Mouse (Mus musculus) left cerebral cortex, adult 2 months (tissue): Measurements from ENCODE around the gene Rps16. TPM values are rescaled to one million over a fixed set of nuclear protein-coding genes. Genes with fewer than 3 reads are reported as not detected.

Source experiments
- DNase-seq, 2 experiments: peaks; one replicate each; pipeline ENCODE4 v3.0.0; 2021 to 2022; ENCODE audit warnings: low spot score in 2 of 2, mixed read lengths in 1 of 2; ENCODE audit errors: extremely low spot score in 1 of 2
- H3K27ac ChIP-seq: fragments of 200-600 bp; 2 replicates; pipeline ENCODE4 v1.8.1; 2022
- H3K4me3 ChIP-seq: fragments of 200-600 bp; 2 replicates; pipeline ENCODE4 v1.8.1; 2022
- CTCF ChIP-seq: fragments of 200-600 bp; IDR thresholded peaks from 2 replicates; pipeline ENCODE4 v1.8.1; 2022; ENCODE audit warnings: antibody characterized with exemption, mild to moderate bottlenecking, moderate library complexity
- intact Hi-C: fragments of 180-260 bp; cut with DNase I; formaldehyde crosslinking; loops from one replicate; pipeline ENCODE4 v1.15.1; 2025
- long read RNA-seq, 2 experiments: library from polyadenylated mRNA; stranded (forward); transcript quantifications; one replicate each; pipeline ENCODE4 v2.0.0; 2021; ENCODE audit warnings: borderline mapping rate in 2 of 2
- total RNA-seq, 2 experiments: library from RNA; stranded (reverse); gene quantifications; 2 replicates each; pipeline ENCODE4 v1.2.3; 2021

Gene Rps16
- total RNA-seq, result 100 to 1,000 TPM; 440 to 450 TPM
- long read RNA-seq, experiment 1, transcript Rps16-201 (5 exons, 1,109 nt), result major isoform, 109 of 113 reads
- long read RNA-seq, experiment 1, partial matches to known transcripts, result 0 of 113 reads
- long read RNA-seq, experiment 1, other reads (novel, unspliced or antisense), result 3 of 113 reads
- long read RNA-seq, experiment 2, transcript Rps16-201 (5 exons, 1,109 nt), result major isoform, 83 of 83 reads
- long read RNA-seq, experiment 2, partial matches to known transcripts, result 0 of 83 reads
- long read RNA-seq, experiment 2, other reads (novel, unspliced or antisense), result 0 of 83 reads

GRCm38 (mm10) chr7:28350155-28350883 lies at the start of gene Rps16:
Gene Rps16, plus strand, starts transcription at chr7:28350652.
- no peak for TF ChIP-seq CTCF
- intact Hi-C loops, result loop anchor here (1.0 to 2.0 kb wide), 3 partner anchors 12 to 42 kb away; partner anchors contain the start of genes Med29, Paf1, Plekhg2 and Supt5
- Histone ChIP-seq H3K27ac (peak within 1 kb of the TSS; percentile 91), H3K4me3 (peak within 1 kb of the TSS; percentile 87)
- DNase-seq, result peak; percentile 97 to 99

- no peak within 1 kb of the TSS for H3K27ac ChIP-seq
- intact Hi-C loops, result no loop called here
- TF ChIP-seq CTCF, result peak; percentile 44
- H3K4me3 ChIP-seq, result no peak within 1 kb of the TSS
- peak in 1 of 2 experiments; percentile 48 for DNase-seq
Measured at GRCm38 (mm10) chr7:28301616-28302433, 48.6 kb upstream of the Rps16 start, which contains the start of gene Dll3. Gene Dll3, minus strand, starts transcription at chr7:28302238.

- Histone ChIP-seq H3K27ac (no peak overlapping the region), H3K4me3 (no peak overlapping the region)
- no peak for TF ChIP-seq CTCF
- no peak for DNase-seq
- intact Hi-C loops, result no loop called here
Measured at GRCm38 (mm10) chr7:28305641-28306040, 44.8 kb upstream of the Rps16 start.

GRCm38 (mm10) chr7:28306216-28306615 lies 44.2 kb upstream of the Rps16 start:
- intact Hi-C loops, result no loop called here
- DNase-seq, result no peak
- TF ChIP-seq CTCF, result no peak
- no peak overlapping the region for H3K4me3 ChIP-seq
- no peak overlapping the region for H3K27ac ChIP-seq

- Histone ChIP-seq H3K4me3 (no peak overlapping the region), H3K27ac (no peak overlapping the region)
- intact Hi-C loops, result no loop called here
- TF ChIP-seq CTCF, result no peak
- no peak for DNase-seq
Measured at GRCm38 (mm10) chr7:28309737-28310136, 40.7 kb upstream of the Rps16 start.

GRCm38 (mm10) chr7:28311151-28311925 lies 39.1 kb upstream of the Rps16 start:
- intact Hi-C loops, result no loop called here
- no peak for TF ChIP-seq CTCF

GRCm38 (mm10) chr7:28311926-28312543 lies 38.4 kb upstream of the Rps16 start, which contains the start of gene Timm50:
Gene Timm50, minus strand, starts transcription at chr7:28312072.
- Histone ChIP-seq H3K4me3 (peak within 1 kb of the TSS; percentile 70), H3K27ac (peak within 1 kb of the TSS; percentile 82)
- no peak; the same call in 1 of the 2 replicates for TF ChIP-seq CTCF
- intact Hi-C loops, result loop anchor here (2.0 kb wide), 1 partner anchor 27 kb away; the partner anchor contains the start of gene Supt5
- DNase-seq, result peak; percentile 99 to 100

More at GRCm38 (mm10) chr7:28311151-28311925, 39.1 kb upstream of the Rps16 start:
- Histone ChIP-seq H3K27ac (peak overlapping the region; percentile 82), H3K4me3 (peak overlapping the region; percentile 70)
- no peak for DNase-seq

GRCm38 (mm10) chr7:28318036-28318435 lies 32.4 kb upstream of the Rps16 start:
- Histone ChIP-seq H3K27ac (no peak overlapping the region), H3K4me3 (no peak overlapping the region)
- no peak for DNase-seq
- no peak for TF ChIP-seq CTCF
- intact Hi-C loops, result no loop called here

- Histone ChIP-seq H3K4me3 (no peak overlapping the region), H3K27ac (no peak overlapping the region)
- no peak for DNase-seq
- TF ChIP-seq CTCF, result no peak
- intact Hi-C loops, result no loop called here
Measured at GRCm38 (mm10) chr7:28318714-28319113, 31.7 kb upstream of the Rps16 start.

- TF ChIP-seq CTCF, result no peak
- intact Hi-C loops, result no loop called here
- DNase-seq, result no peak
- Histone ChIP-seq H3K4me3 (no peak overlapping the region), H3K27ac (no peak overlapping the region)
Measured at GRCm38 (mm10) chr7:28321974-28322720, 28.3 kb upstream of the Rps16 start.
